Mouse (Mus musculus): ENCODE measurements around the gene Wdr49.

The Wdr49 gene

DNA sequence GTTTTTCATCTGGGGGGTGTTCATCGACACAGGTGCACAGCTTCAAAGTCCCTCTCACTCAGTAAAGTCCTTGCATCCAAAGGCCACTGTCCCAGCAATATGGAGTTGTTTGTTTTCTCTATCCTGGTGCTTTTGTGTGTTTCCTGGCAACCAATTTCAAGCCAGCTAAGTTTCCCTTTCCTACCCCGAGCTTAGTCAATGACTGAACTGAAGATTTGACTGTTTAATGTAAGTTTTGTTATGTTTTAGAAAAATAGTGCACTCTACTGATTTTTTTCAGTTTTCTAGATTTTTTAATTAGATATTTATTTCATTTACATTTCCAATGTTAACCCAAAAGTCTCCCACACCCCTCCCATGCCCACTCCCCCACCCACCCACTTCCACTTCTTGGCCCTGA, at the start of gene Wdr49:
TSS of gene Wdr49 (minus strand) at position 101 of the 400 bp plus-strand sequence.
- DNase-seq (ENCODE audit: low read depth in 2 of 2, low spot score in 2 of 2) = no peak

DNA sequence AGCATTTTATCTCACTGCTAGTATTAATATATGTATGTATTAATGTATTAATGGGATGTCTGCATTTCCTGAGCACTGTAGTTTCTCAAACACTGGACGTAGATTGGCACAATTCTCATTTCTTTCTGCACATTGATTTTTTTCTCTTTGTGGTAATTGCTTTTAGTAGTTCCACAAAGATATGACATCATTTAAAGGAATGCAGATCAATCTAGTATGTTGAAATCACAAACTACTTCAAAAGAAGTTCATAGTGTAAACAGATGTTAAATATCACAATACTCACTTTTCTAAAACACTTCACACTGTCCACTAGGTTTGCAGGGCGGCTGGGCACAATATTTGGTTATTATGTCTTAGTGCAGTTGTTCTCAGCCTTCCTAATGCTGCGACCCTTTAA, 49.1 kb upstream of the Wdr49 start:
- no peak for DNase-seq (ENCODE audit: low read depth in 2 of 2, low spot score in 2 of 2)

DNA sequence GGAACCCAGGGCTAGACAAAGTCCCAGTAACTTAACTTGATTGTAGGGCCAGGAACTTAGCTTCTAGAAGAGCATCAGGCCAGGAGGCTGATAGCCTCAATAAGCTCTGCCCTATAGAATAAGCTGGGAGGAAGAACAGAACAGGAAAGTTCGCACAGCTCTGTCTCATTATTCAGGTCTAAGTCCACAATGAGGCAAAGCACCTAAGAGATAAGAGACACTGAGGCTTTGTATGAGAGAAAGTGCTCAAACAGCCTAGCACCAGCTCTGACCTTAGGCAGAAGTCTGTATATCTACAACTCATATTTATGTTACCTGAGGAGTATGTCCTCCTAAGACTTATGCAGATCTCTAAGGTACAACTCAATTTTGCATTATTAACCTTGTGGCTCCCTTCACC, 40.6 kb upstream of the Wdr49 start:
- no peak for DNase-seq (ENCODE audit: low read depth in 2 of 2, low spot score in 2 of 2)

DNA sequence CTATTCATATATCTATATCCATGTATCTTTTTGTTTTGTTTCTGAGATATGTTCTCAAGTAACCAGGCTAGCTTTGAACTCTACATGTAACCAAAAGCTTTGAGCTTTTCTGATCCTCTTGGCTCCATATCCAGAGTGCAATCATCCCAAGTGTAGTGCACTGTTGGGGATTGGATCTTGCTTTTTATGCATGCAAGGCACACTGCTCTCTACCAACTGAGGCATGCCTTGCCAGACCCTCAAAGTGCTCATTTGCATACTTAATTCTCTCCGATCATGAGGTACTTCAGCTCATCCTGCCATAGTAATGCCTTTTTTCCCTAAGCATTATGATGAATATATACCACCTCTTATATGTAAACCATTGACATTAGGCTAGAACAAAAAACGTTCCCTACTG, 39.4 kb upstream of the Wdr49 start:
- DNase-seq (ENCODE audit: low read depth in 2 of 2, low spot score in 2 of 2) = no peak

DNA sequence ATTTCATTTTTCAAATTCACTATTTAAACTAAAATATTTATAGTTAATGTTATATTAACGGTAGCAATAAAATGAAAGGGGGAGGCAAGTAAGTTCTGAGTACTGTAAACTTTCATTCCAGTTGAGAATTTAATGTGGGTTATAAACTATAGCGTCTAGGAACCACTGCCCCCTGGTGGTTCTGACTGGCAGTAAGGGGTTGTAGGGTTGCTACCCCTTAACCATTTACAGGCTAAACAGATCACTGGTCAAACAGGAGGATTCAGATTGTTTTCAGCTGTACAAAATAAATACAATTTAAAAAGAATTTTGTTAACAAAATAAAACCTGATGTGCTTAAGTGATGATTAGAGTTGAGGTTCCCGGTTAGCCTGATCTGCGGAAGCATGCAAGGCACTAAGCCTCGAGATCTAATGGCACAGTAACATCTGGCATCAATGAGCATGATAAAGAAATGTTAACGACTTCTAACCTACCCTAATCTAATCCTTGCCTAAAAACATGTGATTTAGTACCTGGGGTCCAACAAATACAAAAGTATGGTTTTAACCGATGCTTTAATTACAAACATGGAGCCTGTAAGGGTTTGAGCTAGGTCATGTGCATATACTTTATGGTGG, 35.8 kb upstream of the Wdr49 start:
- DNase-seq (ENCODE audit: low read depth in 2 of 2, low spot score in 2 of 2) = peak; percentile 31 to 60

DNA sequence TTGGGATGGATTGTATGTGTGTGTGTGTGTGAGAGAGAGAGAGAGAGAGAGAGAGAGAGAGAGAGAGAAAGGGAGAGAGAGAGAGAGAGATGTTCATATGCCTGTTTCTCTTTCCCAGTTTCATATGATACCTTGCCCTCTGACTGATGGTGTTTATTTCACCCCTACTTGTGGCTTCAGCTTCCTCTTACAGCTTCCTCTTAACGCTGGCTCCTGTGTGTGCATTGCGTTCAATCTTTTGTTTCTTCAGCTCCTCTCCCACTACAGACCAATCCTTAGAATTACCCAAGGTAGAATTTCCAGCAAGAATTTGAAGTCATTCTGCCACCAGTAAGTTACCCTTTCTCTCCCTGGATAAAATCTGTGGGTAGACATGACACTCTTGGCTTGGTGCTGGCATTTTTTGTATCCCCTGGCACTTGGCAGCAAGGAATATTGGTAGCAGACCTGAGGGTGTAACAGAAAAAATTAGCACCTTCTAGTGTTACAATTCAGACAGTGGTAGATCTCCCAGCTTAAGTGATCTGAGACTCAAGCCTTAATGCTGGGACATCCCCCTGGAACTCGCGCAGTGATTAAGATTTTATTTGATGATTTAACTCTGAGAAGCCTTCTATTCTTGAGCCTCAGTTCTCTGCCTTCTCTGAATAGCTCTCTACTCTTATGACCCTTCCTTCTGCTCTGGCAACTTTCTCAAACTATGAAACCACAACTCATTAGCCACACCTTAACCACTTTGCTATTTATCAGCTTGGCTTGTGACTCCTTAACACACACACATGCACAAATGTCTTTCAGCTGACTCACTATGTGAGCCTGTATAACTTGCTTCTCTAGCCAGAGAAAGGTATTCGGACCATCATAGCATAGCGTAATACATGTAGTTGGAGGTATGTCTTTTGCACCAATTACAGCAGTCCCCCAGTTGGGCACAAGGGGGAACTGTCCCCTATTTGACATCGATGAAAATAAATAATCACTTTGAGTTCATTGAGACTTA, 17.3 kb upstream of the Wdr49 start:
- peak in 1 of 2 experiments; percentile 14 for DNase-seq (ENCODE audit: low read depth in 2 of 2, low spot score in 2 of 2)

DNA sequence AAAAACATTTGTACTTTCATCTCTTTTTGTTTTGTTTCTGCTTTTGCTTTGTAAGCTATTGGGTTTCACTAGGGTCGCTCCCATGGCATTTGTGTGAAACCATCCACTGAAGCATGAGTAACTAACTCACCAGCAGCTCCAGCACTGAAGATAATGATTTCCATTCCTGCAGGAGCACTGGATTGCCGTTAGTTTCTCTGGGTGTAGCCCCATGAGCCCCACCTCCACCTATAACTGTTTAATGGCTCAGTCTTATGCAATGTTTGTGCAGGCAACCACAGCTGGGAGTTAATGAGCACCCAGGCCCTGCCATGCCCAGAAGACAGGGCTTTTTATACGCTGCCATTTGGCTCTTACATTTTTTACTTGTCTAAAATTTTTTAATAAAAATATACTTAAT, 11.0 kb upstream of the Wdr49 start:
- no peak for DNase-seq (ENCODE audit: low read depth in 2 of 2, low spot score in 2 of 2)

DNA sequence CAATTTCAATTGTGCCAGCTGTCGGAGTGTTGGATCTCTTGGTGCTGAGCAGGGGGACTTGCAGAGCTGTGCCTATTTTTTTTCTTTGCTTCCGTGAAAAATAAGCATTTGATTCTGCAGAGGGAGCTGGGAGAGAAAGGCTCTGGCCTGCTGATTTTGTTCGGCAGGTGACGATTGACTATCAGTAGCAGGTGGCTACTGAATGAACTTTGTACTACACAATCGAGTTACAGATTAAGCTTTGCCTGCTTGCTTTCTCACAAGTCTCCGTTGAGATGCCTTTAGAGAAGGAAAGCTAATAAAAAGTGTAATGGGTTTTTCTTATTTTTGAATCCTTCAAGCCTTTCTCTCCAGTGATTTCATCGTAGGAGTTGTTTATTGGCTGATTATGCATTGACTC, 6.8 kb downstream of the Wdr49 start:
- DNase-seq (ENCODE audit: low read depth in 2 of 2, low spot score in 2 of 2) = no peak

DNA sequence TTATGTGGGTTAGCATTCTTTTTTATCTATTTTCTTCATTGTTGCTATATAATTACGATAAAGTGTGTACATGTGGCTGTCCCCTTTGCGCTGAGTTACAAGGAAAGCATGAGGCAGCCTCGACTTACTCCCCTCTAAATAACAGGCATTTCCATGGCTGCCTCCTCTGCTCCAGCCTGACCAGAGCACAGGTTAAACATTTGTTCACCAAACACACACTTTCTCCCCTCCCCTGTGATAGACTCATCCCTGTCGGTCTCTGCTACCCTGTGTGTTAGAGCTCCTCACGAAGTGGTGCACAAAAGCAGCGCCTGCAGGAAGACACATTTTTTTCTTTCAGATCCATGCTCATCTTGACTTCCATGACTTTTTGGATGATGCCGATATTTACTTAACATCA, 7.3 kb downstream of the Wdr49 start:
- no peak for DNase-seq (ENCODE audit: low read depth in 2 of 2, low spot score in 2 of 2)

DNA sequence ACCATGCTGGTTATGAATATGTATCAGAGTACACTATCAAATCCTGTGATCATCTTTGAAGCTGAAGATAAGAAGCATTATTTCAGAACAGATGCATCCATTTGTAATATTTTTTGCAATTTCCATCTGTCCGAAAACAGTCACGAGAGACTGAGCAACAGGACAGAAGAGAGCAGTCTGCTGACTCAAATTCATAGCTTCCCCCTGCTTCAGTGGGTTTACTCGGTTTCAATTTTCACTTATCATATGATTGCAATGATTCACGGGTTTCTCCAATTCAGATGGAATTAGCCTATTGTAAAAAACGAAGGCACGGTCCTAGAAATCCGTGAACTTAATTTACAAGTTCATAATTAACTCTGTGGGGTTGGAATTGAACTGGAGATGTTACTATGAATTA, 13.8 kb downstream of the Wdr49 start:
- no peak for DNase-seq (ENCODE audit: low read depth in 2 of 2, low spot score in 2 of 2)

DNA sequence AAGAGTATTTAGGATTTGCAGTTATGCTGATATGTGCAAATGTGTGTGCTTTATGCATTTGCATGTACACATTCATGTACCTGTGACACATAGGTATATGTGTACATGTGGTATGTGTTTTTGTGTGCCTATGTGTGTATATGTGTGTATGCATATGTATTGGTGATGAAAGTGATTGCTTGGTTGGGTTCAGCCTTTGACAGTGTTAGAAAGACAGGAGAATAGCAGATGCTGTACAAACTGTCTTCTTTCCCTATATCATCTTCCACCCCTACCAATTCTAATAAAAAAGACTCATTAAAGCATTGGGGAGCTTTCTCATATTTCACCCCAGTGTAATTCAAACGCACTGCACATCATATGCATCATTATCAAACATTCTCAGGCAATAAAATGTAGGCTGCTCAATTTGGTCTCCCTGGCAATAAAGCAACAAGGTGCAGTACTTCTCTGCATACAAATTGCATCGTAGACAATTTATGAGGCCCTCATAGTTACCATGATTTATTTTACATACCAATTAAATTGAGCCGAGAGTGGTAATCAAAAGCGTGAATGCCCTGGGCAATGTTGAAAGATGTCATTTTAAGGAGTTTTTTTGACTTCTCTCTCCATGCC, 51.3 kb downstream of the Wdr49 start:
- DNase-seq (ENCODE audit: low read depth in 2 of 2, low spot score in 2 of 2) = no peak

DNA sequence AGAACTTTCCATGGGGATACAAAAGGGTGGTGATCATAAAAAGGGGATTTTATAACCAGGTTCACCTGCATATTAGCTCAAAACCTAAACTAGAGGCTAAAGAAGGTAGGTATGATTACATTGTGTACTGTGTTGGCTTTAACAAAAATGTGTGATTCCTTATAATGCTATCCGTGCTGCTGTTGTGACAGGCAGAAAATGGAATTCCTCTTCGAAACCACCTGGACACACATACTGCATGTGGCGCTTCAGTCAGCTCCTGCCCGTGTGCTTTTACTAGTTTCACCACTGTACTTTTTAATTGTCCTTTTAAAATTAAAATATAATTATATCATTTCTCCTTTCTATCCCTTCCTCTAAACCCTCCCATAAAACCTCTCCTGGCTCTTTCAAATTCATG, 86.0 kb downstream of the Wdr49 start:
- no peak for DNase-seq (ENCODE audit: low read depth in 2 of 2, low spot score in 2 of 2)

DNA sequence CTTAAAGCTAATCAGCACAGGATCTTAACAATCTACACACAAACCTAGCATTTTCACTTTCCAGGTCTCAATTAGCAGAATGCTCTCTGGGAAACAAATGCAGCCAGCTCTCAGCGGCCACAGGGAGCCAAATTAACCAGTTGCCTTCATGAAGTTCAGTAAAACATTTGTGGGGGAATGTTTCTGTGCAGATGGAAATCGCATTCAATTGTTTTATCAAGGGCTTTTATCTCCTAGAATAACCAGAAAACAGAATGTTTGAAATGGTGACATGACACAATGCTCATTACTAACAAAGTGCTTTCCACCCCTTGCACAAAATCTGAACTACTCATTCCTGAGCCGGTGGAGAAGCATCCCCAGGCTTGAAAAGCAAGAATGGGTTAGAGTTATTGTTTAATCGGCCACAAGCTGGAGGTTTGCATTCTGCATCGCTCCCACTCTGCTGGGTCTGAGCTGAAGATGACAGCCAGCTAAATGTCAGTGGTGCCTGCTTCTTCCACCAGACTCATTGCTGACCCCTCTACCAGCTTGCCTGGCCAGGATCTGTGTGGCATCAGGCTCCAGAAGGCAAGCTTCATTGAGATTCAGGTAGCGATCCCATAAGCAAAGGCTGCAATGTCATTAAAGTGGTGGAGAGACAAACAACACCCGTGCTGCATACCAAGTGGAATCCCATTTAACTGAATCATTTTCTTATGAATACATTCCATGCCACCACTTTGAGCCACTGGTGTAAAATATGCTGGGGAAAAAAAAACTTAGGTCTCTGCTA, 86.6 kb downstream of the Wdr49 start:
- DNase-seq (ENCODE audit: low read depth in 2 of 2, low spot score in 2 of 2) = no peak

DNA sequence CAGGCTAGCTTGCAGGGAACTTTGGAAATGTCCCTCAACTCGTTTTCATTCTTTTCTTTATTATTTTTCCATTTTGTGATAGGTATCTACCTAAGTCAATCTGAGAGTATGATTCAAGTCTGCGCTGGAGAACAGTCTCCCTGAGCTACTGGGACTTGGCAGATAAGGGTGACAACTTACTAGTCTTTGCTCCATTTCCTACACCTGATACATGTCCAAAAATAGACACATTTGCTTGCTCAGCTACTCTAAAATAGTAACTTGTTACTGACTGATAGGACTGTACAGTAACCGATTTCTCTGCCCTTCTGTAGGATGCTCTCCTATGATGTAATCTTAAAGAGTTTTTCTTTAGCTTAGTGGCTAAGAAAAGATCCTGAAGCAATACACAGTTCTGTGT, 87.5 kb downstream of the Wdr49 start:
- DNase-seq (ENCODE audit: low read depth in 2 of 2, low spot score in 2 of 2) = no peak

DNA sequence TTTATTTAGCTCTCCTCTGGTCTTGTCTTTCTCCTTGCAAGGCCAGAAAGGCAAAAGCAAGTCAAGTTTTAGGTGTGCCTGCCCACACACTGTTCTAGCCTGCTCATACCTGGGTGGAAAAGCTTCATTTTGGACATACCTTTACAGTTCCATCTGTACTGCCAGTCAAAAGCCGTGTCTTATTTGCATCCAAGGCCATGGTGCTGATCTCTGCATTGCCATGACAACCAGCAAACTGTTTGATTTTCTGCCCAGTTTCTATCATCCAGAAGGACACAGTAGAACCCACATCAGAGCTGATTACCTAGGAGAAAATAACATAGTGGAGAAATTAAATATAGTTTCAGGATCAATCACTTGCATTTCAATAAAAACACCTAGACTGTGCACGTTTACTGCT, 100.2 kb downstream of the Wdr49 start:
- no peak for DNase-seq (ENCODE audit: low read depth in 2 of 2, low spot score in 2 of 2)

DNA sequence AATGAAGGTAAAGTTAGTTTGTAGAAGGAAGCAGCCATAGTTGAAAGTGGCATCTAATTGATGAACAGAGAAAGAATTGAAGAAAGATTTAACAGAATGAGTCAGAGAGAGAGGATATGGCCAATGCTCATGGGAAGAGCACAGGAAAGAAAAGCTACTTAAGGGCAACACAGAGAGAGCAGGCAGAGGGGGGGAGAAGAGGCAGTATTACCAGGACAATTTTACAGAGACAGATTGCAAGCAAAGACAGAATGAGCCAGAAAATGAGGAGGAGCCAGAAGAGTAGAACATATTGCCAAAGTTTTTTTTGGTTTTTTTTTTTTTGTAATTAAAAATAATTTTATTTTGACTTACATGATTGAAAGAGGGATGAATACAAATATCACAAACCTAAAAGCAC, 128.0 kb downstream of the Wdr49 start:
- no peak for DNase-seq (ENCODE audit: low read depth in 2 of 2, low spot score in 2 of 2)

DNA sequence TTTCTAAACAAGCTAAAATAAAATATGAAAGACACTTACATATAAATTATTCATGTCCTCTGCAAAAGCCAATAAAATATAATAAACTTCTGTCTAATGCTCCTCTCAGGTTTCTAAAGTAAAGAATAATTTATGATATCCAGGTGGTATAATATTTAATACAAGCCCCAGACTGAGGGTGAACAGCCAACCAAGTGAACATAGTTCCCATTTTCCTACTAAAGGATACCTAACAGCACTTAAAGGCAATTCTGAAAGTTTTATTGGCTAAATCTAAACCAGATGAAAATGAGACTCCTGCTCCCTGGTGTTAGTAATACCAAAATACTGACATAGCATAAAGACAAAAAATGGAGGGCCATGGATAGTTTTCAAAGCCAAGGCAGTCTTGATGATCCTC, 144.8 kb downstream of the Wdr49 start:
- DNase-seq (ENCODE audit: low read depth in 2 of 2, low spot score in 2 of 2) = no peak

DNA sequence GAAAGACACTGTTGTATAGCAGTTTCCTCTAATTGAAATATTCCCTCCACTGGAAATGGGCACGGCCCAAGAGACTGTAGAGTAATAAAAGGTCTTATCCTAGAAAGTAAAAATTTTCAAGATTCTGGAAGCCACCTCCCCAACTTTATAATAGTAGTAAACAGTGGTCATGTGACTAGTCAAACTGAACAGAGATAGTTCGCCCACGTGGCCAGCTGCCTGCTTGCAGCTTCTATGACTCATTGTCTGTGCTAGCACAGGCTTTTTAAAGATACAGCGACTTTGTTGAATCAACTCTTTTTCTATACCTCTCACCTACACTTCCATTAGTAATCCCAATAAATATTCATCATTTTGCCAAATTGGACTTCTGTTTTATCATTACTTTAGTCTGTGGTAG, 161.0 kb downstream of the Wdr49 start:
- DNase-seq (ENCODE audit: low read depth in 2 of 2, low spot score in 2 of 2) = no peak

DNA sequence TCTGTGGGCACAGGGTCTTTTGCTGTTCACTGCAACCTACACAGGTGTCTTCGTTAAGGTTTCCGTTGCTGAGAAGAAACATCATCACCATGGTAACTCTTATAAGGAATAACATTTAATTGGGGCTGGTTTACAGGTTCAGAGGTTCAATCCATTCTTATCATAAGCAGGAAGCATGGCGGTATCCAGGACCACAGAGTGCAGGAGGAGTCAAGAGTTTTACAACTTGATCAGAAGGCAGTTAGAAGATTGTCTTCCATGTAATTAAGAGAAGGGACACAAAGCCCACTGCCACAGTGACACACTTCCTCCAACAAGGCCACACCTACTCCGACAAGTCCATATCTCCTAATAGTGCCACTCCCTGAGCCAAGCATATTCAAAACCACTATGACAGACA, 173.1 kb downstream of the Wdr49 start:
- no peak for DNase-seq (ENCODE audit: low read depth in 2 of 2, low spot score in 2 of 2)

DNA sequence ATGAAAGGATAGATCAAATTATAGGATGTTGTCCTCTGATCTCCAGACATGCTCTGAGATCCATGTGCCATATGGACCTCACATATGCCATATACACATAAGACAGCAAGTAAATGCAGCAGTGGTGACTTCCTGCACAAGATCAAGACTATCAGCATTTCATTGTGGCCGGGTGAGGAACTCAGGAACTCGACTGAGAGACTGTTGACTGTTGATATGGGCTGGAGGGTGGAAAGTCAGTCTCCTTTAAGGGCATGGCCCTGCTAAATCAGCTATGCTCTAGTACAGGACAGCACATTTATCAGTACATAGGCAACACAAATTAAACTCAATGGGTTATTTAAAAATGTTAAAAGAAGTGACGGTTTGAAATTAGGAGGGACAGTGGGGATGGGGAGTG, 173.7 kb downstream of the Wdr49 start:
- no peak for DNase-seq (ENCODE audit: low read depth in 2 of 2, low spot score in 2 of 2)

DNA sequence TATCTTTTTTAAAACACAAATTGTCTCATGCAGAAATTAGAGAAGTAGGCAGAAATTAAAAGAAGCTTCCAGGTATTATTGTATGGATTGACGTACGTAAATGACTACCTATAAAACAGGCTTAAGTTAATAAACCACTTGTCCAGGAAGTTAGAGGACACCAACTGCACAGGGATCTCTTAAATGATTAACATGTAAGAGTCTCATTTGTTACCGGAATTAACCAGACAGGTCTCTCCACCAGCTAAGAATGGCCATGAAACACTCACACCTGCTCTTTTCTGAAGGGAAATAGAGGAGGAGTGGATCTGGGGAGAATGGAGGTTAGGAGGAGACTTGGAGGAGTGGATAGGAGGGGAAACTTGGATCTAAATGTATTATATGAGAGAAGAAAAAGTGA, 176.4 kb downstream of the Wdr49 start:
- no peak for DNase-seq (ENCODE audit: low read depth in 2 of 2, low spot score in 2 of 2)

All from CD8-positive naive resting alpha-beta T cell, adult 2 months (primary cell).